Mouse (Mus musculus) B cell, adult 2 months (primary cell): ENCODE results near the gene Cabp5.
"Not testable (repeated sequence)": the region's sequence is repeated elsewhere in the genome, so short reads cannot be mapped to it uniquely, and the experiment has no call there.

Experiments
- DNase-seq, 2 experiments: peaks; one replicate each; pipeline ENCODE4 v3.0.0; 2022

Cabp5 gene

GRCm38 (mm10) chr7:13397832-13398231 is at the start of gene Cabp5:
Cabp5 (plus strand) TSS chr7:13398132.
- DNase-seq, result no peak

DNA sequence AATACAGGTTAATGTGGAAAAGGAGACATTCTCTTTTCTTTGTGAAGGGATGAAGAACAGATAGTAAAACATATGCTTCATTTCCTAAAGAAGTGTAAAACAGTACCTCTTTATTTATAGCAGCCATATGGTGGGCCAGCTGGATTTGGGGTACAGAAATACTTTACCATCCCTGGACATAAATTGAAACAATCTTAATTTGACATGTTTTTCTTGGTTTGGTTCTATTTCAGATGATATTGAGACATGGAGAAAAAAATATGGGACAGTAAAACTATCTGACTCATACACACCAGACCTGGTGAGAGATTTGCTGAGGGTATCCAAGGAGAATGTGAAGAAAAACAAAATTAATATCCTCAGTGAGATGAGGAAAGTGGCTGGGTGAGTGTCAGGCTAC is 42.0 kb upstream of the Cabp5 start:
- no peak for DNase-seq

DNA sequence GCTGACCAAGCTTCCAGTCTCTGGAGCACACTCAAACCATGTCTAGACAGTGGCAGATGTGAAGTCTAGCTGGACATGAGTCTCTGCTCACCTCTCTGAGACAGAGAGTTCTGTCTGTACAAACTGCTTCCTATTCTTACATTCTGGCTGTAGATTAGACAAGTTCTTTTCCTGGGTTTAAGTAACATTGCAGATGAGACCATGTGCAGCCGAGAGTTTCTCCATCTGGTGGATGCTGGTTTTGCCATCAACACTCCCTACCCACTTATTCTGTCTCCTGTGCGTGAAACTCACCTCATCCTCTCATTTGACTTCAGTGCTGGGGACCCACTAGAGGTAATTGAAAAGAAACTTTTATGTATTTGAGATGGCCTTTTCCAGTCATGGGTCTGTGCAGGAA is 17.3 kb upstream of the Cabp5 start:
- DNase-seq, result no peak

DNA sequence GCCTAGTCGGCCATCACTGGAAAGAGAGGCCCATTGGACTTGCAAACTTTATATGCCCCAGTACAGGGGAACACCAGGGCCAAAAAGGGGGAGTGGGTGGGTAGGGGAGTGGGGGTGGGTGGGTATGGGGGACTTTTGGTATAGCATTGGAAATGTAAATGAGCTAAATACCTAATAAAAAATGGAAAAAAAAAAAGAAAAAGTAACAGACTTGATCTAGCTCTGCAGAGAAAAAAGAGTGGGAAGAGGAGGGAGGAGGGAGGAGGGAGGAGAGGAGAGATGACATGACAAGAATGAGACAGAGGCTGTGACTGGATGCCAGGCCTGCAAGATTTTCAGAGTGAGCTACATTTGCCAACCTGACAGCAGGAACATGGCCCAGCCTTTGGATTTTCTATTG is 52.6 kb downstream of the Cabp5 start, which contains the start of gene Bsph1:
TSS of gene Bsph1 (plus strand) at position 301 of the 400 bp plus-strand sequence.
- DNase-seq, result not testable (repeated sequence)
